Mouse (Mus musculus) gastrocnemius, adult 2 months (tissue): ENCODE data around the gene Prkcd. TPM values are rescaled to one million over a fixed set of nuclear protein-coding genes. Genes with fewer than 3 reads are reported as not detected.

Source experiments
- DNase-seq: peaks from one replicate; pipeline ENCODE4 v3.0.0; 2022
- H3K27ac ChIP-seq: fragments of 200-600 bp; 2 replicates; pipeline ENCODE4 v1.8.1; 2022; ENCODE audit warnings: mild to moderate bottlenecking
- H3K4me3 ChIP-seq: fragments of 200-600 bp; 2 replicates; pipeline ENCODE4 v1.8.1; 2022; ENCODE audit warnings: mild to moderate bottlenecking, moderate library complexity
- CTCF ChIP-seq: fragments of 200-600 bp; IDR thresholded peaks from 2 replicates; pipeline ENCODE4 v1.8.1; 2022; ENCODE audit warnings: antibody characterized with exemption, mild to moderate bottlenecking, moderate library complexity
- intact Hi-C: fragments of 180-260 bp; cut with DNase I; formaldehyde crosslinking; loops from one replicate; pipeline ENCODE4 v1.15.1; 2025
- microRNA-seq: library from miRNA; unstranded; fragments of <30 nt; microRNA quantifications from one replicate; pipeline ENCODE4 v1.2.0, GENCODE M21; 2021
- total RNA-seq, 2 experiments: library from RNA; stranded (reverse); gene quantifications; 2 replicates each; pipeline ENCODE4 v1.2.3; 2021

Prkcd gene
- total RNA-seq, 2 experiments from 2014 or later: 5.6 to 14.8 TPM

- DNase-seq: no peak
- Histone ChIP-seq H3K4me3 (no peak overlapping the region), H3K27ac (no peak overlapping the region)
- intact Hi-C loops: no loop called here
- TF ChIP-seq CTCF: no peak
Observed at GRCm38 (mm10) chr14:30557730-30558129, 68.3 kb downstream of the Prkcd start.

DNA sequence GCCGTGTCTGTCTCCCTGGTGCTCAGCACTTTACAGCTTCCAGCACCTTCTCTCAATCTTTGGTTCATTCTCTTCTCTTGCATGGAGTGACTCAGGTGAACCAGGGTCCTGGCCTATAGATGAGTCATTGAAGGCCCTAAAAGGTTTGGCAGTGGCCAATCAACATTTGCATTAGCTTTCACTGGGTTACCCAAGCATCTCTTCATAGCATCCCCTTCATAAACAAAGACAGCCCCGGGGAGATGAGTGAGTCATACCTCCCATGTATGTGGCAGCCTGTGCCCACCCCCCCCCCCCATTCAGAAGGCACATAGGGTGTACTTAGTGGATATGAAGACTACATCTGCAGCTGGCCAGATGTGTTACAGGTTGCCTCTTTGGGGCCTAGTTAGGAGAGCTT, 69.4 kb downstream of the Prkcd start:
- Histone ChIP-seq H3K27ac (no peak overlapping the region), H3K4me3 (no peak overlapping the region)
- intact Hi-C loops: no loop called here
- no peak for DNase-seq
- TF ChIP-seq CTCF: no peak

DNA sequence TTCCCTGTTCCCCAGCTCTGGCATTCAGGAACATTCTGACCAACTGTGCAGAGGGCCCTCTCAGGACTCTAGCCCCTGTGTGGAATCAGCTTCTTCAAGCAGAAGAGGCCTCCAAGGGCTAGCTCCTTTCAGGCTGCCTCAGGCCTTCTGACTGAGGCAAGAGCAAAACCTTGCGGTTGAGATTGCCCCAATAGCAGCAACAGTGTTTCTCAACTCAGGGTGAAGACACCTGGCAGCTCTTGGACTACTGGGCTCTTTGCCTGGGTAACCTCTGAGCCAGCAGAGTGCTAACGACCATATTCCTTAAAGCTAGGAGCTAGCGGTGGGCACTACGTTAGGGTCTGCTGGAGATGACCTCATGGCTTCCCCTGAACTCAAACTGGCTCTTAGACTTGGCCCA, 72.8 kb downstream of the Prkcd start:
- Histone ChIP-seq H3K4me3 (no peak overlapping the region), H3K27ac (peak overlapping the region; percentile 54; the same call in 1 of the 2 replicates)
- intact Hi-C loops: no loop called here

DNA sequence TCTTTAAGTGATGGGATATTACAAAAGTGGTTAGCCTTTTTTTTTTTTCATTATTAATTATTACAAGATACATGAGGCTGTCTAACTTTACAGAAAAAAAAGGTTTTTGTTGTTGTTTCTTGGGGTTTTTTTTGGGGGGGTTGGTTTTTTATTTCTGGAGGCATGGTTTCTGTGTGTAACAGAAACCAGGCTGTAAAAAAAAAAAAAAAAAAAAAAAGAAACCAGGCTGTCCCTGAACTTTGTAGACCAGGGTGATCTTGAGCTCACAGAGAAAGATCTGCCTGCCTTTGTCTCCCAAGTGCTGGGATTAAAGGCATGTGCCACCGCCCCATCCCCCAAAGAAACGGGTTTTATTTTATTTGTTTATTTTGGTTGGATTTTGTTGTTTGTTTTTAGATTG, 74.0 kb downstream of the Prkcd start:
- Histone ChIP-seq H3K27ac (no peak overlapping the region), H3K4me3 (no peak overlapping the region)
- intact Hi-C loops: no loop called here
- TF ChIP-seq CTCF: no peak
- DNase-seq: no peak

More for the DNA sequence above, 72.8 kb downstream of the Prkcd start:
- peak; percentile 66 for DNase-seq
- no peak for TF ChIP-seq CTCF

GRCm38 (mm10) chr14:30551509-30551908, 74.5 kb downstream of the Prkcd start:
- intact Hi-C loops: no loop called here
- H3K4me3 ChIP-seq: no peak overlapping the region
- no peak for DNase-seq
- TF ChIP-seq CTCF: no peak
- H3K27ac ChIP-seq: no peak overlapping the region

GRCm38 (mm10) chr14:30550232-30551070, 75.6 kb downstream of the Prkcd start:
- intact Hi-C loops: no loop called here
- peak overlapping the region; percentile 91; the same call in 1 of the 2 replicates for H3K27ac ChIP-seq
- no peak for DNase-seq

DNA sequence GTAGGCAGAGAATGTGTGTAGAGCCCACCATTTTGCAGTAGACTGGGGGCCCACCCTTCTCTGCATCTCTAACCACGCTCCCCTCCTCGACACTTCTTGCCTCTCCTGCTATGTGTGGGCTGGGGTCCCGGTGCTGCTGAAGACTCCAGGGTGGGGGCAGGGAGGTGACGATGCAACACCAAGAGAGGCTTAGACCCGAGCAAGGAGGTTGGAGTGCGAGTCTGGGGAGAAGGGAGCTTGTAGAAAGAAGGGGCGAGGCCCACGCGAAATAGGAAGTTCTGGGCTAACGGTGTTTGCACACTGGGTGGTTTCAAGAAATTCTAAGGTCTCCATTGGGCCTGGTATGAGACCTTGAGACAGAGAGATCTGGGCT, 76.2 kb downstream of the Prkcd start:
- no peak for TF ChIP-seq CTCF
- Histone ChIP-seq H3K4me3 (peak overlapping the region; percentile 77), H3K27ac (peak overlapping the region; percentile 91)
- DNase-seq: no peak
- intact Hi-C loops: no loop called here

More at GRCm38 (mm10) chr14:30550232-30551070, 75.6 kb downstream of the Prkcd start:
- H3K4me3 ChIP-seq: peak overlapping the region; percentile 77
- no peak for TF ChIP-seq CTCF

DNA sequence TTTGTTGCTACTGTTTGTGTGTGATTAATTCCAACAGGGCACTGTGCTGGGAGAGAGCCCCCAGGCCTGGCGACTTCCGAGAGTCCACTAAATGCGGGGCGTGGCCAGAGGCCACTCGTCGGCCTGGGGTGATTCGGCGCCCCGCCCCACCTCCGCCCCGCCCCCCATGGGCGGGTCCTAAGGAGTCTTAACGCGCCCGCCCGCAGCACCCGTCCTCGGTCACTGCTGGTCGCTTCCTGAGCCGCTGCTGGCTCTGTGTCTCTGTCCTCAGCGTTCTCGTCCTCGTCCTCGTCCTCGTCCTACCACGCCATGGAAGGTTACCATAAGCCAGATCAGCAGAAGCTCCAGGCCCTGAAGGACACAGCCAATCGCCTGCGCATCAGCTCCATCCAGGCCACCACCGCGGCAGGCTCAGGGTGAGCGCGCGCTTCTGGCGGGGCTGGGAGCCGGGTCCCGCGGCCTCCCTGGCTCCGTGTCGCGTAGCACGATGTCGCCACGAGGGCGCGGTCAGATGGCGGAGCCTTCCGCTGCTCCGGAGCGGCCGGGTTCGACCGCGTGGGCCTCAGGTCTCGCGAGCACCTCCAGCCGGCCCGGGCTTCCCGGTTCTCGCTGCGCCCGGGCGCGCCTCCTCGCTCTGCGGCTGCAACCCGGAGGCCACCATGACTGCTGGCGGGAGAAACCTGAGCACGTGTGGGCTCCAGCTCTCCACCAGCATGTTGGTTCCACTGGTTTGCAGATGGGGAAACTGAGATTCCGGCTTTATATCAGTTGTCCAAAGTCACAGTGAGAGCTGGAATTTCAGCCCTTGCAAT, 76.8 kb downstream of the Prkcd start:
- peak; percentile 98 for DNase-seq
- intact Hi-C loops: no loop called here
- TF ChIP-seq CTCF: no peak; the same call in 1 of the 2 replicates
- H3K27ac ChIP-seq: peak overlapping the region; percentile 91
- peak overlapping the region; percentile 77 for H3K4me3 ChIP-seq

- intact Hi-C loops: no loop called here
- peak within 1 kb of the TSS; percentile 77 for H3K4me3 ChIP-seq
- peak within 1 kb of the TSS; percentile 91 for H3K27ac ChIP-seq
- DNase-seq: peak; percentile 73
- no peak for TF ChIP-seq CTCF
Observed at GRCm38 (mm10) chr14:30548131-30548720, 77.8 kb downstream of the Prkcd start, which contains the start of gene Tkt. Tkt (plus strand) TSS chr14:30548359.

Small RNA genes lying within 50 kb of the gene (microRNA-seq; reads per million reads assigned to microRNA genes)
- gene Mir3076: not detected

Other genes with a start within 250 kb of the Prkcd start
- 1 to 10 TPM; 8.4 to 8.6 TPM for gene Dcp1a, start 146.7 kb downstream of the Prkcd start, total RNA-seq
- under 1 TPM; 0.36 to 0.38 TPM for gene Cacna1d, start 134.8 kb downstream of the Prkcd start, total RNA-seq
- gene Tkt, start 77.9 kb downstream of the Prkcd start, total RNA-seq: 10 to 100 TPM in 1 of 2 experiments, 1 to 10 TPM in 1; 8.0 to 15.0 TPM
- 1 to 10 TPM; 4.9 to 5.5 TPM for gene Rft1, start 28.1 kb upstream of the Prkcd start, total RNA-seq
- 10 to 100 TPM; 11.0 to 11.4 TPM for gene Sfmbt1, start 88.6 kb upstream of the Prkcd start, total RNA-seq
- 10 to 100 TPM in 1 of 2 experiments, 1 to 10 TPM in 1; 6.2 to 12.6 TPM for gene Tmem110, start 199.4 kb upstream of the Prkcd start, total RNA-seq